Mouse (Mus musculus) layer of hippocampus, postnatal 25 days (tissue): ENCODE data around the gene Gria1. TPM values are rescaled to one million over a fixed set of nuclear protein-coding genes. Genes with fewer than 3 reads are reported as not detected.

Source experiments
- DNase-seq, 2 experiments: peaks; one replicate each; pipeline ENCODE4 v3.0.0; 2022; ENCODE audit warnings: mixed read lengths in 2 of 2, low spot score in 1 of 2; ENCODE audit errors: extremely low spot score in 1 of 2
- total RNA-seq, 2 experiments: library from RNA; stranded (reverse); gene quantifications; 2 replicates each; pipeline ENCODE4 v1.2.3; 2021

The Gria1 gene
- 100 to 1,000 TPM; 673 to 728 TPM for total RNA-seq

DNA sequence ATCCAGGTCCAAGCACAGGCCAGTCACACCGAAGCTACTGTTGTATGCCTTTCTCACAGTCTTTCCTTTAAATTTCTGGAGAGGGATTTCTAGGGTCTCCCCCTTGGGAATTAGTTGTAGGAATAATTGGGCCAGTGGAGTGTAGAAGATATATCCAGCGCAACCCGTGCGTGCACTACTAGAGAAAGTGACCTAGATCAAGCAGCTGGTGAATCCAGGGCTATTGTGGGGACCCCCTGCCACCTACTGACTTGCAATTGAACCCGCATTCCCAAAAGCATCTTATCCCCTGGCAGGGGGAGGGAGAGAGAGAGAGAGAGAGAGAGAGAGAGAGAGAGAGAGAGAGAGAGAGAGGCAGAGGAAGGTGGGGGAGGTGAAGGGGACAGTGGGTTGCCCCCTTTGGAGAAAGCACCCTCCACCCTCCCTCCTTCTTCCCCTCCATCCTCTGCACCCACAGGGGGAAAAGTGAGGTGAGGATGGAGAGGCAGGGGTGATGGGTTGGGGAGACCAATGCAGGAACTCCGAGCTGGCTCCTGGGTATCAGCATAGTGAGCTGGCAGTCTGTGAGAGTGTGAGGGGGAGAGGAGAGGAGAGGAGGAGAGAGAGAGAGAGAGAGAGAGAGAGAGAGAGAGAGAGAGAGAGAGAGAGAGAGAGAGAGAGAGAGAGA, at the start of gene Gria1:
Gria1 (plus strand) TSS at position 364 of the 667 bp plus-strand sequence.
- no peak for DNase-seq

DNA sequence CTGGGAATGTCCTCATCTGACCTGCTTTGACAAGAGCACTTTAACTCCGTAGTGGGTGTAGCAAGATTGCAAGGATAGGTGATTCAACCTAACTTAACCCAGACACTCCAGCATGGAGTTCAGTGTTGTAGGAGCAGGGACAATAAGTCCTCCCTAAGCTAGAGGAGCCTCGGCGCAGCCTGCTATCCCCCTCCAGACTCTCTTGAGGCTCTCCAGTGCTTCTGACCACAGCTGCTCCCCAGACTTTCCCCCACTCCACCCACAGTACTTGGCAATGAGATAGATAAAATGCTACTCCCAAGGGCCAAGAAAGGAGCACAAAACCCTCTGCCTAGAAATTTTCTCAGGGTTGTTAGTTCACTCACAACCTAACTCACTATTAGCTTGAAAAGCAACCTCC, 49.4 kb upstream of the Gria1 start:
- DNase-seq = no peak

DNA sequence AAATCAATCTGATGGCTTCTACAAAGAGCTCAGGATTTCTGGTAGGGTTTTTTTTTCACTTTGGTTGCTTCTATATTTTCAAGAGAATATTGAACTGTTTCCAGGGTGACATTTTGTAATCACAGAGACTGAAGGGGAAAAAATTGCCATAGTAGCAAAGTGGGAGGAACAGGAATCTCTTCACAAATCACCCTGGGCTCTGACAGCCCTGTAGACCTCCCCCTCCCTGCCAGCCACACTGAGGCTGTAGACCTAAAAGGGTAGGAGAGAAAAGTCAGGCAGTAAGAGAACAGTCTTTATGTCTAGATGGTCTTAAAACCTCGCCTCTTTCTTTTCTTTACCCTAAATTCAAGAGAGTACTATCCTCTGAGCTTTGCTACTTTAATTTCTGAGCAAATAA, 38.4 kb upstream of the Gria1 start:
- DNase-seq = no peak

DNA sequence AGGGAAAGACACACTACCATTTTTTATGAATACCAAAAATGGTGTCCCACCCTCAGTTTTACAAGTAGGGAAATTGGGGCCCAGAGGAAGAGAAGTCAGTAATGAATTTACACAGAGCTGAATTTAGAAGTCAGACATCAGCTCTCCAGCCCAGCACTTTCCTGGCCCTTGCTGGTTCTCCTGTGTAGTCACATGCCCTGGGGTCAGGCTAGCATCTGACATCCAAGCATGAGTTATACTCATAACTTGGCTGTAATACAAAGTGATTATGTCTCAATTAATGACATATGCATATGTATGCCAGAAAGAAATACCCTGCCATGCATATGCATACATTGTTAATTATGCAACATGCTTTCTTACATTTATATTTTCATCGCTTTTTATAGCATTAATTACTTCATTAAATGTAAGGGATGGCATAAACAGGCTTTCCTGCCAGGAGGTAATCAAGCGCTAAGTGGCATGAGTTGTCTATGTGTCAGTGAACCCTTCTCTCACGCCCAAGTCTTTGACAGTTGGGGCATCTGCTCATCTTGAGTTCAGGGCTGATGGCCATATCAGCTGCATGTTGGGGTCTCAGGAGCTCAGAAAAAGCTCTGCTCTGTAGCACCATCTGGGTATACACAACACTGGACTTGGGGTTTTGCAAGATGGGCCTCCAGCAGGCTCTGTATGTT, 26.7 kb upstream of the Gria1 start:
- no peak for DNase-seq

DNA sequence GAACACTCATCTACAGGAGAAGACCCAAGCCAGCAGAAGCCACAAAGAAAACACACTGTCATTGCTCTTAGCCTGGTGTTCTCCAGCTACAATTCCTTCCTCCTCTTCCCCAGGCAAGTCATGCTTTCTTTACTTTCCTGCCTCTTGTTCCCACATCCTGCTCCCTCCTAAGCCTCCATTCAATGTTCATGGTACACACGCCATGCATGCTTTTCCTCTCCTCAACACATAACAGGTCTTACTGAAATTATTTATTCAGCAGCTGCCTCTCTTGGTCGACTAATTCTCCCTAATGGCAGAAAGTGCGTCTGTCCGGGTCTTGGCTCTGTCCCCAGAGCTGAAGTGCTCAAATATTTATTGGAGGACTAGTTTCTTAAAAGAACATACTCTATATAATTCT, 25.7 kb upstream of the Gria1 start:
- no peak for DNase-seq

DNA sequence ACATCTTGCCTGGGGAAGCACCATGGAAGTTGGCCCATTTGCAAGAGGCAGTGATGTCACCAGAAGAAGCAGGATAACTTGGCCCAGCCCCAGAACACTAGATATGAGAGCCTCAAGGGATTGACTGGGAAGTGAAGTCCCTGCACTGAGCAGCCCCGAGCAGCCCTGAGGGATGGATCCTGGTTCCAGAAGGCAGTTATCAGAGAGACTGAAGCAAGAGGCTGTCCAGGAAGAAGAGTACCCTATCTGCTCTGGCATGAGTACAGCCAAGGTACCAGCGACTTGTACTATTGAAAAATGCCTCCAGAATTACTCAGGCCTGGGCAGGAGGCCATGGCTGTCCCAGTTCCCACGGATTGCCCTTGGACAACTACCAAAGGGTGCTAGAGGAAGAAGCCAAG, 11.6 kb upstream of the Gria1 start:
- DNase-seq = no peak

DNA sequence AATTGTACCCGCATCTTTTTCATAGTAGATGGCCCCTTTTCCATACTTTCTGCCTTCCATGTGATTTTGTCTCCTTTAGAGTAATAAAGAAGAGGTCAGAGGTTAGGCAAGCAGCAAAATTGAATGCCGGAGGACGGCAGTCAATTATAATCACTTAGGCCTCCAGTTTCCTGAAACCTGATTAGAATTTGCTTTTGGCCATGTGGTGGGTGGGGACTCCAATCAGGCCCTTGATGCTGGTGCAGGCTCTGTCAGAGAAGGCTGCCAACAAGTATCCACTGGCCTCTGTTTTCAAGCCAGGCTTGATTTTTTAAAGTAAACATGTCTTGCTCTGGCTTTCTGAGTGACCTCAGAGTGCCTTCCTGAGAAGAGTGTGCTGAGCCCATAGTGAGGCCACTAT, 6.6 kb upstream of the Gria1 start:
- no peak for DNase-seq

DNA sequence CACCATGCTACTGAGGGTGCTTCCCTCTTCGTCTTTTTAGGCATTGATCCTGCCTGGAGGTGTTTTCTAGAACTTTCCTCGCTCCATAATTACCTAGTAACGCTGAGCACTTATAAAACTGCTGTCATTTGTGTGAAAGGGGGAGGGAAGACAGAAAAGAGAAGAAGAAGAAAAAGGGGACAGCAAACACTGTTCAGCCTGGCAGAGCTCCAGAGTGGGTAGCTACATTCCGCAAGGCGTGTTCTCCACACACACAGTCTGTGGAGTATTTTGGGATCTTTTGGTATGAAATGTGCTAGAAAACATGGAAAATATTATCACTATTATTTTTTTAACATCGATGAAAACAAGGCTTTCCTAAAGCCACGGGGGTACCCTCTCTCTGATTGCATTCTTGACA, 5.8 kb upstream of the Gria1 start:
- no peak for DNase-seq

DNA sequence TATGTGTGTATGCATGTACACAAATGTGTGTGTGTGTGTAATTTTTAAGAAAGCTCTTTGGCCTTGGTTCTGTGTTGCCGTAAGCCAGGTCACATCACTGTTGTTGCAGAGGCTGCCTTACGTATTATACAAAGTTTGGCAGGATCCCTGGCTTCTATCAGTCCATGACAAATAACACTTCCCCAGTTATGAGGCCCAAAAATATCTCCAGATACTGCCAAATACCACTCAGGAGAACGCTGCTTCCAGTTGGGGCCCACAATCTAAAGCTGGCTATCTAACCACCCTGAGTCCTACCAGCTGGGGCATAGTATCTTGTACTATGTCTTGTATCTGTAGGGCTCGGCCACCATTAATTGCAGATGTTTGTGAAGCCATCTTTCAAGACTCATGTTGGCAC, 3.4 kb upstream of the Gria1 start:
- no peak for DNase-seq

DNA sequence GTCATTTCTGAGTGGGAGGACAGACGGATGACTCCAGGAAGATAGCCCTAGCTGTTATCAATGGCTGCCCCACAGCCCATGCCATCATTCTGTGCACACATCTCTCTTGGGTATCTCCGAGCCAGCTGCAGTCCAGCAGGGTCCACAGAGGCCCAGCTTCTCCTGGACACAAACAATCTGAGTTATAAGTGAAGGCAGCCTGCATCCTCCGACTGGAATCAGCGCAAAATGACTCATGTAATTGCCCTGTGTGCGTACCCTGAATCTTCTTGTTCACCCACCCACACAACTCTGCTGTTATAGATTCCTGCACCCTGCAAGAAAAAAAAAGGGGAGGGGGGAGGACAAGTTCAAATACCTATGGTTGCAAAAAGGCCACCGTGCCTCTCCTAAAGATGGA, 576 bp upstream of the Gria1 start:
- no peak for DNase-seq

DNA sequence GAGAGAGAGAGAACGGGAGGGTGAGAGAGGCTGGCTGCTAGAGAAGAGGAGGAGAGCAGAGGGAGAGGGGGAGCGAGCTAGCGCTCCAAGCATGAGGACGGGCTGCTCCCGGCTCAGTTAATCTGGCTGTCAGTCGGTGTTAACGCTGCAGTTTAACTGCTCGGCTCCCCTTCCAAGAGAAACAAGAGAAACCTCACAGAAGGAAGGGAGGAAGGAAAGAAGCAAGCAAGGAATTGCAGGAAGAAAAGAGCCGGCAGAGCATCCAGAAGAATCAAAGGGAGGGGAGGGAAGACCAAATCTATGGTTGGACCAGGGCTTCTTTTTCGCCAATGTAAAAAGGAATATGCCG, 478 bp downstream of the Gria1 start:
- peak; percentile 53 to 65 for DNase-seq

DNA sequence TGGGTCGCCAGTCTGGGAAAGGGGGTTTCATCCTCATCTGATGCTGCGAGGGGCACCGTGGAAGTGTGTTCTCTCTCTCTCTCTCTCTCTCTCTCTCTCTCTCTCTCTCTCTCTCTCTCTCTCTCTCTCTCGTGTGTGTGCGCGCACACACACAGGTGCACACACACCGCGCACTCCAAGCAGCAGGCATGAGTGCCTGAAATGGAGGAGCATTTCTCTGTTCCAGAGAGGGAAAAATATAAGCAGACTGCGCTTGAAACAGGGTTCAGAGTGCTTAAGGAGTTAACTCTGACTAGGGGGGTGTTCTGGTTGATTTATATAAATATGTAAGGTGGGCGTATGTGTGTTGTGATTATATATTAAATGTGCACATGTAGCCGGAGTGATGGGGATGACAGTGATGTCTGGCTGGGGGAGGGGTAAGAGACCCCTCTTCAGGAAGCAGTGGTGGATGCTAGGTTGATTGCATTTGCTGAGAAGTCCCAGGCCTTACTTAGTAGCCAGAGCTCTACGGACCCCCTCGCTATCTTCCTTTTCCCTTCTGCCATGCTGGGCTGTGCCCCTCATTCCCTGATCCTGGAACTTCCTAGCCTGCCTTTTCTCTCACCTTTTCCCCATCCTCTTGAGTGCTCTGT, 1.2 kb downstream of the Gria1 start:
- no peak for DNase-seq

DNA sequence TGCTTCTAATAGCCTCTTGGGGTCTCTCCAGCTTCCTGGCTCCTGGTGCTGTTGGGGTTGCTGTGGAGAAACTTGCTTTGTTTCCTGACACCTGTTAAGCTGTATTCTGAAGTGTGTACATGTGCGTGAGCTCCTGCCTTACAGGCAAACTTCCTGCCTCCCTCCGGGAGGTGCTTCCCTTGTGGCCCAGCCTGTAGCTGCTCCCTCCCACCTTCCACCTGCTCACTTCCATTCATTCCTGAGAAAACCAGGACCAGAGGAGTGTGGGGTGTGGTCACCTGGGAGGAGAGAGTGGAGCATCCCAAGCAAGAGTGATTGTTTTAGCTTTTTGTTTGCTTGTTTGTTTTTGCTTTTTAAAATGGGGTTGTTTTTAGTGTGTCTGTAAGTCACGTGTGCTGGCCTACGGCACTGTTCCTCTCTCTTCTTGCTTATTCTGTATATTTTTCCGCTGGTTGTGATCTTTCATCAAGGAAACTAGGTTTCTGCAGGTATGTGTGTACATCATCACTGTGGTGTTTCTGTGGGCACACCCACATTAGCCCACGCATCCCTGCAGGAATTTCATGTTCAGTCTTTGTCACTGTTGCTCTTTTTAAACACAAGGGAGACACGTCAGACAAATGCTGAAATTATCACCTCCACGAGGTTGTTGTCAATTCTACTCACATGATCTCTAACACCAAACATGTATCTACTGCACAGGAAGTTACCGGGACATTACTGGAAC, 2.4 kb downstream of the Gria1 start:
- DNase-seq = no peak

DNA sequence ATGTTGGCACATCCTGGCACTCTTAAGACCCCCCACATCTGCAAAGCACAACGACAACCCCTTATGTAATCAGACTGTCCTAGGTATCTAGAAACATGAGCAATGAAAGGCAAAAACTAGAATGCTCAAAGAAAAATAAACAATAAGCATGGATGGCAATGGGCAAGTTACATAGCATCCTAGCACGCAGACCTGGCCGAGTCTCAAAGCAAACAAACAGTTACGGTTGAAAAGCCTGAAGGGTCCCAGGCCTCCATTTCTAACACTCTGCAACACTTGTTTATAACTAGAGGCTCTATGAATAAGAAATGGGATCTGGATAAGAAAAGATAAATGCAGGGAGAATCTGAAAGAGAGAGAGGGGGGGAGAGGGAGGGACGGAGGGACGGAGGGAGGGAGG, 3.2 kb downstream of the Gria1 start:
- no peak for DNase-seq

DNA sequence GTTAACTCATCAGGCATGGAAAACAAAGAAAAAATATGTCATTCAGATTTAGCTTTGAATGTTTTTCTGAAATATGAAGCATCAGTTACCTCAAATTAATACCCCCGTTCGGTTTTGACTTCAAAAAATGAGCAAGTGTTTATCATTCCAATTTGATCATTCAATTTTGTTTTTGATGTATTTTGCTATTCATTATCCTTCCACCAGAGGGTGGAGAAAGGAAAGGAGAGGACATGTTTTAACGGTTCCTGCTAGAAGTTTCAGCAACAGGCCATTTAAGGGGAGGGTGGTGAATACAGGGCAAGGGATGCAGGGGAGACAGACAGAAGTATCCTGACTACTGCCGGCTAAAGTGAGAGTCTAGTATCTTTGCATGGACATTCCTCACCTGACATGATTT, 7.3 kb downstream of the Gria1 start:
- no peak for DNase-seq

DNA sequence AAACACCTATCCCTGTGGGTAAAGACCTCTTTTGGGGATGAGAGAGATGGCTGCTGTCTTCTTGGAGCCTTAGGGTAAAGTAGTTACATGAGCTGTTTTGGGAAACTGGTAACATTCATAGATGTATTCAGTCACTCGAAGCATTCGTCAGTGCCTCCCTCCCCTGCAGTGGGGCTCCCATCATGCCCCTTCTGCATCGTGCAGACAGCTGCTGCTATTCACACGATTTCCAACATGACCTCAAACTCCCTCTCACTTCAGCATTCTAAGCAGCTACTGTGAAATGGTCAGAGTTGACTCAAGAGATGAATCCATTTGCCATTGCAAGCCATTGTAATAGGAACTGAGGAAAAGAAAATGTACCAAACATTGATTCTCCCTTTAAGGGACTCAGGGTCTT, 11.2 kb downstream of the Gria1 start:
- no peak for DNase-seq

DNA sequence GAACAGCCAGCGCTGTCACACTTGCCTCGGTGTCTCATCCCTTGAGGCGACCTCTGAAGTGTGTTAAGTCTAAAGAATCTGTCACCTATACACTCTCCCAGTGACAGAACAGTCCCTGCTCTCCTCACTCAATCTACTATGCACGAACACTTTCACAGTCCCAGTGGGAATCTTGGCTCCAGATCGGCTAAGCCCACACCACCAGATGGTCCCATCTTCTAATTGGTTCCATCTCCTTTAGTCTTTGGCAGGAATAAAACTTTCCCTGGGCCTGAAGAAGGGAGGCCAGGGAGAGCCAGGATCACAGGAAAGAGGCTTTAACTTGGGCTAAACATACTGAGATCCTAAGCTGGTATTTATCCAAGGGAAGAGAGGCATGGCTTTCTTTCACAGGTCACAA, 19.3 kb downstream of the Gria1 start:
- no peak for DNase-seq

DNA sequence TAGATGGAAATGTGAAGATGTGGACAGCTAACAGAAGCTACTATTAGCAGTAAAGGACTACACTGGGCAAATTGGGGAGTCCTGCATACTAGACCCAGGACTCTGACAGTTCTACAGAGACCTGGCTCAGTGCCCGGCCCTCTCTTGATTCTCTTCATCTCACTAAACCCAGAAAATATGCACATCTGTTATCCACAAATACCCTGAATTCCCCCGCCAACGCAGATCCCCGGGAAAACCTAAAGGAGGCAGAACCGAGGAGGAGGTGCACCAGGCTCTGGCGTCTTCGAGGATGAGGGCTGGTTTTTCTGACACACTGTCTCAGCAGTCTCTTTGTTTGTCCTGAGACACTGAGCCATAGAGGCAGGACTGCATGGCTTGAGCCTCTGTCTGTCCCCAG, 27.6 kb downstream of the Gria1 start:
- peak in 1 of 2 experiments; percentile 50 for DNase-seq

DNA sequence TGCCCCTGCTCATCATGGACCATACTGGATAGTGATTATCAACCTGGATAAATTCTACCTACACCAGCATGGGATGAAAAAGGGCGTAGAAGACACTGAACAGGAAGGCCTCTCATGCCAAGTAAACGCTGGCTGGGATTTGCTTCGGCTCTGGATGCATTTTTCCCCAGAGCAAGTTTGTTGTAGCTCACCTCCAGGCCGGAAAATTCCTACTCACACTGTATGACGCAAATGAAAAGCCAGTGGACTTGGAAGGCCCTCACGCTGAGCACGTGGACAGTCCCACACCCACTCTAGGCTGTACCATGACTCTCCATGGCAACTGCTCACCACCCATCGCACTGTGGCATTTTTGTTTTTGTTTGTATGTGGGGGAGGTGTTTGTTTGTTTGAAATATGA, 28.1 kb downstream of the Gria1 start:
- DNase-seq = no peak

DNA sequence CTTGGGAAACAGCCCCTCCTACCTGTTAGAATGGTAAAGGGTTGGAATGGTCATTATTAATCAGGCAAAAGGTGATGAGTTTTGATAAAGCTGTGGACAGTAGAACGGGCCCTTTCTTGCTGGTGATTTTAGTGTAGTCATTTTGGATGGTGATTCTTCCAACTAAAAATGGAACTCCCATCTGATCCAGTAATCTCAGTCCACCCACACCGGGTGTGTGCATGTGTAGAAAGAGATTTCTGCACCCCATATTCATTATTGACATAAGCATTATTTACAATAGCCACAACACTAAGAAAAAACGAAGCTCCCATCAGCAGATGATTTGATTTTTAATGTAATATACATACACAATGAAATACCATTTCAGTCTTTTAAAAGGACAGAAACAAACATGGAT, 30.9 kb downstream of the Gria1 start:
- DNase-seq = no peak

DNA sequence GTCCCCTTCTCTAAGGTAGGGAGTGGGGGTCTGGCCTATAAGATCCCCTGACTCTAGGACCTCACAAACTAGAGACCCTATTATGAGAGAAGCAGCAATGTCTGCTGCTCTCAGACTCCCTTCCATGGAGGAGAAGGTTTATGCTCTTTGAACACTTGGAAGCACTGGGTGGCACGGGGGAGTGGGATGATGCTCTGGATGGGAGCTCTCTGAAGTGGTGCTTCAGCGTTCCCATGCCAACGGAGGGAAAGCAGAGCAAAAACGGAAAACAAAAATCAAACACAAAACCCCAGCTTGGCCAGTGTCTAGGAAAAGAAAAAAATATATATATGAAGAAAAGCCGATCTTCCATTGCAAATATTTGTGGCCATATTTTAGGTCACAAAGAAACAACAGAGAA, 33.0 kb downstream of the Gria1 start:
- no peak for DNase-seq
